Mouse (Mus musculus): ENCODE results near the gene Hvcn1. TPM values are rescaled to one million over a fixed set of nuclear protein-coding genes. Genes with fewer than 3 reads are reported as not detected.
"Not testable (repeated sequence)": the region's sequence is repeated elsewhere in the genome, so short reads cannot be mapped to it uniquely, and the experiment has no call there.

The Hvcn1 gene
- total and polyA plus RNA-seq, 3 experiments = 0.27 to 1.6 (median 0.27) TPM

GRCm38 (mm10) chr5:122210890-122211289 is 4.3 kb downstream of the Hvcn1 start:
- no peaks in the 10 kb centered on the region for H3K9me3 ChIP-seq (replicated peaks)
- peaks cover 47% of the 10 kb centered on the region for H3K27me3 ChIP-seq (ENCODE audit: insufficient read depth, low read length)
- ATAC-seq (ENCODE audit: extremely low read depth, insufficient number of reproducible peaks, low FRiP score, poor library complexity, severe bottlenecking) = no peak
- no peak overlapping the region for H3K4me3 ChIP-seq (ENCODE audit: low read depth, low read length)
- H3K36me3 ChIP-seq (replicated peaks) = no peaks in the 10 kb centered on the region
- H3K4me1 ChIP-seq (ENCODE audit: insufficient read depth, low read depth, low read length) = peaks cover 6% of the 10 kb centered on the region; the same call in 1 of the 2 replicates
- TF ChIP-seq GATA2 (IDR thresholded peaks at IDR 0.05; ENCODE audit: borderline replicate concordance, low read depth, low read length) = no peak
- no peak for TF ChIP-seq TAL1 (conservative IDR thresholded peaks at IDR 0.05; ENCODE audit: low read depth, low read length)
- DNase-seq (ENCODE audit: low spot score) = no peak

DNA sequence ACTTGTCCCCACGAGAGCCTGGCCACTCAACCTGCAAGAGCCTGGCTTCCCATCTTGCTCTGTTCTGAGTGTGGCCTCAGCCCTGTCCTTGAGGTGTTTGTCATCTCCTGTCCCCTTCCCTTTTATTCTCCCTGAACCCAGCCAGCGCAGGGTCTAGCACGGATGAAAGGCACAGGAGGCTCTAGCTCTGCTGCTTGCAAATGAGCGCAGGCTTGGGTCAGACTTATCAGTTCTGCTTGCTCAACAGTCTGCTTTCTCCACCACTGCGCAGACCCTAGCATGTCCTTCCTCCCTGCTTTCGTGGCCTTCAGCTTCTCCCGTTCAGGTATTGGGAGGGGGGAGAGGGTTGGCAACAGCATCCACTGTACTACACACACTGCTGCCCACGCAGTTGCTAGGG is 5.5 kb downstream of the Hvcn1 start:
- peaks cover 48% of the 10 kb centered on the region for H3K27me3 ChIP-seq (ENCODE audit: insufficient read depth, low read length)
- DNase-seq (ENCODE audit: low spot score) = no peak
- H3K36me3 ChIP-seq (replicated peaks) = no peaks in the 10 kb centered on the region
- no peak for ATAC-seq (ENCODE audit: extremely low read depth, insufficient number of reproducible peaks, low FRiP score, poor library complexity, severe bottlenecking)
- H3K9me3 ChIP-seq (replicated peaks) = no peaks in the 10 kb centered on the region
- TF ChIP-seq TAL1 (conservative IDR thresholded peaks at IDR 0.05; ENCODE audit: low read depth, low read length) (no peak), POLR2AphosphoS5 (IDR thresholded peaks at IDR 0.05; ENCODE audit: insufficient replicate concordance, low read depth, low read length) (no peak), GATA1 (IDR thresholded peaks at IDR 0.05; ENCODE audit: borderline replicate concordance, low read length) (no peak), CTCF (IDR thresholded peaks at IDR 0.05; ENCODE audit: low read depth, low read length) (no peak), GATA2 (IDR thresholded peaks at IDR 0.05; ENCODE audit: borderline replicate concordance, low read depth, low read length) (no peak)
- H3K4me3 ChIP-seq (ENCODE audit: low read depth, low read length) = no peak overlapping the region
- peaks cover 6% of the 10 kb centered on the region; the same call in 1 of the 2 replicates for H3K4me1 ChIP-seq (ENCODE audit: insufficient read depth, low read depth, low read length)

- H3K36me3 ChIP-seq (replicated peaks); H3K4me3 ChIP-seq (ENCODE audit: low read depth, low read length); H3K9me3 ChIP-seq (replicated peaks); ATAC-seq (ENCODE audit: extremely low read depth, insufficient number of reproducible peaks, low FRiP score, poor library complexity, severe bottlenecking); H3K4me1 ChIP-seq (ENCODE audit: insufficient read depth, low read depth, low read length); DNase-seq (ENCODE audit: low spot score): not testable (repeated sequence)
- H3K27me3 ChIP-seq (ENCODE audit: insufficient read depth, low read length) = peaks cover 41% of the 10 kb centered on the region
Measured at GRCm38 (mm10) chr5:122212820-122213219, 6.2 kb downstream of the Hvcn1 start.

GRCm38 (mm10) chr5:122213861-122214260 is 7.3 kb downstream of the Hvcn1 start:
- H3K9me3 ChIP-seq (replicated peaks) = no peaks in the 10 kb centered on the region
- ATAC-seq (ENCODE audit: extremely low read depth, insufficient number of reproducible peaks, low FRiP score, poor library complexity, severe bottlenecking) (no peak), DNase-seq (ENCODE audit: low spot score) (no peak)
- no peak overlapping the region for H3K4me3 ChIP-seq (ENCODE audit: low read depth, low read length)
- H3K36me3 ChIP-seq (replicated peaks) = no peaks in the 10 kb centered on the region
- H3K4me1 ChIP-seq (ENCODE audit: insufficient read depth, low read depth, low read length) = peaks cover 6% of the 10 kb centered on the region; the same call in 1 of the 2 replicates
- H3K27me3 ChIP-seq (ENCODE audit: insufficient read depth, low read length) = peaks cover 31% of the 10 kb centered on the region
- TF ChIP-seq POLR2AphosphoS5 (IDR thresholded peaks at IDR 0.05; ENCODE audit: insufficient replicate concordance, low read depth, low read length) (no peak), TAL1 (conservative IDR thresholded peaks at IDR 0.05; ENCODE audit: low read depth, low read length) (no peak), GATA2 (IDR thresholded peaks at IDR 0.05; ENCODE audit: borderline replicate concordance, low read depth, low read length) (no peak), GATA1 (IDR thresholded peaks at IDR 0.05; ENCODE audit: borderline replicate concordance, low read length) (no peak), CTCF (IDR thresholded peaks at IDR 0.05; ENCODE audit: low read depth, low read length) (no peak)

DNA sequence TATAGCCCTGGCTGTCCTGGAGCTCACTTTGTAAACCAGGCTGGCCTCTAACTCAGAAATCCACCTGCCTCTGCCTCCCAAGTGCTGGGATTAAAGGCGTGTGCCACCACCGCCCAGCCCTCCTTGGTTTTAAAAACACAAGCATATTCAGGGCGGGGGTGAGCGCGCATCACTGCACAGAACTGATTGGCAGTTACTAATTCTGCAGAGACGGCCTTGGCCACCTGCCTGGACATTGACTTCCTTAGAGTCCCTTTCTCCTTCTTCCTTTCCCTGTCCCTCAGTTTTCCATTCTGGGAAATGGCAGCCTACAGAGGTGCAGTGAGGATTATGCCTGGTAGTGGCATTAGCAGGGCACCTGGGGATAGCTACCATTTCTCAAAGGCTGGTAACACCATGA is 11.0 kb downstream of the Hvcn1 start:
- no peaks in the 10 kb centered on the region for H3K4me1 ChIP-seq (ENCODE audit: insufficient read depth, low read depth, low read length)
- ATAC-seq (ENCODE audit: extremely low read depth, insufficient number of reproducible peaks, low FRiP score, poor library complexity, severe bottlenecking) = no peak
- peaks cover 28% of the 10 kb centered on the region for H3K27me3 ChIP-seq (ENCODE audit: insufficient read depth, low read length)

GRCm38 (mm10) chr5:122218109-122218905 is 11.7 kb downstream of the Hvcn1 start:
- Histone ChIP-seq H3K4me1 (ENCODE audit: insufficient read depth, low read depth, low read length) (no peaks in the 10 kb centered on the region), H3K4me3 (ENCODE audit: low read depth, low read length) (no peak overlapping the region), H3K9me3 (replicated peaks) (no peaks in the 10 kb centered on the region), H3K36me3 (replicated peaks) (no peaks in the 10 kb centered on the region), H3K27me3 (ENCODE audit: insufficient read depth, low read length) (peaks cover 30% of the 10 kb centered on the region)
- DNase-seq (ENCODE audit: low spot score) (no peak), ATAC-seq (ENCODE audit: extremely low read depth, insufficient number of reproducible peaks, low FRiP score, poor library complexity, severe bottlenecking) (no peak)
- no peak for TF ChIP-seq GATA2 (IDR thresholded peaks at IDR 0.05; ENCODE audit: borderline replicate concordance, low read depth, low read length)
- TF ChIP-seq POLR2AphosphoS5 (IDR thresholded peaks at IDR 0.05; ENCODE audit: insufficient replicate concordance, low read depth, low read length) = no peak
- no peak for TF ChIP-seq TAL1 (conservative IDR thresholded peaks at IDR 0.05; ENCODE audit: low read depth, low read length)
- no peak for TF ChIP-seq CTCF (IDR thresholded peaks at IDR 0.05; ENCODE audit: low read depth, low read length)
- TF ChIP-seq GATA1 (IDR thresholded peaks at IDR 0.05; ENCODE audit: borderline replicate concordance, low read length) = no peak

More for the DNA sequence above, 11.0 kb downstream of the Hvcn1 start:
- TF ChIP-seq CTCF (IDR thresholded peaks at IDR 0.05; ENCODE audit: low read depth, low read length) = no peak
- no peak for TF ChIP-seq TAL1 (conservative IDR thresholded peaks at IDR 0.05; ENCODE audit: low read depth, low read length)
- TF ChIP-seq POLR2AphosphoS5 (IDR thresholded peaks at IDR 0.05; ENCODE audit: insufficient replicate concordance, low read depth, low read length) = no peak
- no peak for TF ChIP-seq GATA2 (IDR thresholded peaks at IDR 0.05; ENCODE audit: borderline replicate concordance, low read depth, low read length)
- no peak for TF ChIP-seq GATA1 (IDR thresholded peaks at IDR 0.05; ENCODE audit: borderline replicate concordance, low read length)
- DNase-seq (ENCODE audit: low spot score) = no peak
- Histone ChIP-seq H3K9me3 (replicated peaks) (no peaks in the 10 kb centered on the region), H3K36me3 (replicated peaks) (no peaks in the 10 kb centered on the region), H3K4me3 (ENCODE audit: low read depth, low read length) (no peak overlapping the region)
